Mouse (Mus musculus): ENCODE measurements around the gene Esrrg.

DNA sequence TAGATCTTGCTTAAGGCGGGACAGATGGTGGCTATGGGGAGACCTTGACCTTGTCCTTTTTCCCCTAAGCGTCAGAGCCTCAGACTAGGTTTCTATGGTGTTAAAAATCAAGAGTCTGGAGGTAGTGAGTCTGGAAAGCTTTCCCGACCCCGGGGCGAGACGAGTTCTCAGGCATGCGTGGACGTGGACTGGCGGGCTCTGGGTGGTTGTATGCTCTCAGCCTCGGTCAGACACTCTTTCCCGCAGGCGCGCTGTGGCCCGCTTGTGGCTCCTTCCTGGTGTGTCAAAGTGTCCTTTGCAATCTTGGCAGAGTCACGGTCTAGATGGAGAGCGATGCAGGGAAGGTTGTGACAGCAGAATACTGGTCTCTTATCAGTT, 1.3 kb downstream of the Esrrg start:
- TF ChIP-seq POLR2A (IDR thresholded peaks at IDR 0.05; ENCODE audit: extremely low read depth, insufficient read depth, low read length) (no peak), CTCF (IDR thresholded peaks at IDR 0.05; ENCODE audit: low read depth, low read length) (no peak)

Measured in liver, adult 2 months (tissue).